Mouse (Mus musculus) lung, adult 2 months (tissue): Measurements from ENCODE around the gene A930018P22Rik. TPM values are rescaled to one million over a fixed set of nuclear protein-coding genes. Genes with fewer than 3 reads are reported as not detected.
"Not testable (repeated sequence)": the region's sequence is repeated elsewhere in the genome, so short reads cannot be mapped to it uniquely, and the experiment has no call there.

Experiments
- DNase-seq: peaks from one replicate; pipeline ENCODE4 v3.0.0; 2022
- H3K4me1 ChIP-seq: fragments of 200-500 bp; 2 replicates; pipeline ENCODE4 v1.6.1; 2011; ENCODE audit warnings: low read length; ENCODE audit not compliant: control insufficient read depth, insufficient read depth
- H3K4me3 ChIP-seq: fragments of 200-500 bp; replicated peaks from 2 replicates; pipeline ENCODE3; 2011; ENCODE audit warnings: low read depth, mild to moderate bottlenecking, control low read depth, low read length; ENCODE audit errors: extremely low read depth
- CTCF ChIP-seq: fragments of 200-500 bp; IDR thresholded peaks from 2 replicates; pipeline ENCODE4 v1.5.1; 2011; ENCODE audit warnings: mild to moderate bottlenecking, low read length, control low read depth; ENCODE audit not compliant: insufficient read depth
- POLR2A ChIP-seq: fragments of 200-500 bp; IDR thresholded peaks from 2 replicates; pipeline ENCODE4 v1.6.1; 2011; ENCODE audit warnings: low read depth, mild to moderate bottlenecking, control low read depth, low read length, borderline replicate concordance; ENCODE audit errors: extremely low read depth
- WGBS: fragments of 180-500 bp; shearing (Covaris S2); methylation state at CpG from one replicate; pipeline ENCODE4 v1.1.7; 2018; 5-methylcytosine and 5-hydroxymethylcytosine counted together
- polyA plus RNA-seq: library from polyadenylated mRNA; depleted of rRNA; stranded (reverse); fragments of >200 nt; gene quantifications from 2 replicates; pipeline ENCODE4 v1.2.3, GENCODE M21; 2012

Gene A930018P22Rik
- polyA plus RNA-seq, 1 experiment, result 0.26 TPM

DNA sequence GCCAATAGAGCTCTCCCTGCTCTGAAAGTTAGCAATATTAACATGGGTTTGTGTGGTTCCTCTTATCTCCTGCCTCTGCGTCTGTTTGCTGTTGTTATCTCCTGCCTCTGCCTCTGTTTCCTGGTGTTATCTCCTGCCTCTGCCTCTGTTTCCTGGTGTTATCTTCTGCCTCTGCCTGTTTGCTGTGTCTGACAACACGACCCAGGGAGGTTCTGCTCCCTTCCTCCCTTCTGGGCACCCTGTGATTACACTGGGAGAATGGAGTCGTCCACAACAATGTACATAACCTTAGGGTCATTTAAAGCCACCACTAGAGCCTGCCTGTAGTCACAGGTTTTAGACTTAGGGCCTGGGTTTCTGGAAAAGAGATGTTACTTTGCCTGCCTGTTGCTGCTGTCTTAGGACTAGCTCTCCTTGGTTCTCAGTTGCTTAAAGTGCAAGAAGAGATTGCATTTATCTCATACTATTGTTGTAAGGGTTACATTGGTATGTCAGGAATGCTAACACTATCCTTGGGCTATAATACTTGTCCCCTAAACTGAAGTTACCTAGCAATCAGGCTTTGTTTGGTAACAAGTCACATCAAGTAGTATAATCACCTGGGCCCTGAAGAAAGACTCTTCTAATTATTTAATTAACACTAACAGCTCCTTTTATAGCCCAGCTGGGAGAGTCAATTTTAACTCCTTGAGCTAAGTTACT is 23.9 kb upstream of the A930018P22Rik start:
- no peak for DNase-seq
- TF ChIP-seq POLR2A (no peak), CTCF (no peak)
- Histone ChIP-seq H3K4me1 (no peaks in the 10 kb centered on the region), H3K4me3 (no peak overlapping the region)
- 16% methylated on average over 3 of the region's 3 CpGs for WGBS

DNA sequence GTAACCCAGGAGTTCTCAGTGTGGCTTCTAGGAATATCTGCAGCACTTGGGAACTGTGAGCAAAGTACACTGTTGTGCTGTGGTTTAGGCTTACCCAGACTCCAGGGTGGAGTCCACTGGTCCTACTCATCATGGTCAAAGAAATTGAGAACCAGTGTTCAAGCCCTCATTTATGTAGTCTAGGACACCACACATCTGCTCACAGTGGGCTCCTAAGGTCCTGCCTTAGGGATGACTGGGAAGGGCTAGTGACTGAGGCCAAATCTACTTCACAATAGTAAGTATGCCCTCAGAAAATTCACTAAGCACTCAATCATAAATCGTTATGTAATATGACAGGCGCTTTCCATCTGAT is 23.4 kb upstream of the A930018P22Rik start:
- no peak for DNase-seq
- Histone ChIP-seq H3K4me1 (no peaks in the 10 kb centered on the region), H3K4me3 (no peak overlapping the region)
- WGBS, result 85% methylated on average over 2 of the region's 2 CpGs
- TF ChIP-seq POLR2A, result no peak
- no peak for TF ChIP-seq CTCF

DNA sequence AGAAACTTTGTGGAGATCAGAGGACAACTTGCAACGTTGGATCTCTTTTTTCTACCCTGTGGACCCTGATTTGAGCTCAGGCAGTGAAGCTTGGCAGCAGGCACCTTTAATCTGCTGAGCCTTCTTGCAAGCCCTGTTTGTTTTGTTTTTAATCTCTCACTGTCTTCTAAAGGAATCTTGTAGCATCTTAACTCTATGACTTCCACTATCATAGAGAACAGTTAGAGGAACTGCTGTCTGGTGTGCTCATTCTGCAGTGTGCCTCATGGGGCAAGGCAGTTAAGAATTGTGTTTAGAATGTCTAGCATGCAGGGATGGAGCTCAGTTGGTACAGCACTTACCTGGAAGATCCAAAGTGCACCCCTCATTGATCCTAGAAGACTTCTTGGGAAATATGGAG is 22.6 kb upstream of the A930018P22Rik start:
- 77% methylated on average over 1 of the region's 1 CpGs for WGBS
- no peak overlapping the region for H3K4me3 ChIP-seq
- DNase-seq, result no peak
- H3K4me1 ChIP-seq, result no peaks in the 10 kb centered on the region
- TF ChIP-seq POLR2A (no peak), CTCF (no peak)

DNA sequence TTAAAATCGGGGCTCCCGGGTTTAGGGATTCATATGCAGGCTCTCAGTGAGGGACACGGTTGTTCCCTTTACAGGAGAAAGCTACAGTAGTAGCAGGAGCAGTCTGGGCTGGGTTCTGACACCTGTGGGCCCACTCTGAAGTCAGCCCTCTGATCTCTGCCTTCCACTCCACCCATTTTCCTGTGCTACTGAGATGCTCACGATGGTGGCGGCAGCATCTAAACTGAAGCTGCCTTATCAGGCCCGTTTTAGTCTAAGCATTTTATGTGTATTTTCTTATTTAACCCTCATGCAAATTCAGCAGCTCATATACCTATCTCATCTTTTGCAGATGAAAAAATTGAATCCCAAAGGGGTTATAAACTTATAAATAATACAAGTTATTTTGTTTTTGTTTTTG is 17.8 kb upstream of the A930018P22Rik start:
- H3K4me1 ChIP-seq, result no peaks in the 10 kb centered on the region
- WGBS, result 87% methylated on average over 6 of the region's 6 CpGs
- no peak for DNase-seq
- H3K4me3 ChIP-seq, result no peak overlapping the region
- TF ChIP-seq CTCF, result no peak
- no peak for TF ChIP-seq POLR2A

DNA sequence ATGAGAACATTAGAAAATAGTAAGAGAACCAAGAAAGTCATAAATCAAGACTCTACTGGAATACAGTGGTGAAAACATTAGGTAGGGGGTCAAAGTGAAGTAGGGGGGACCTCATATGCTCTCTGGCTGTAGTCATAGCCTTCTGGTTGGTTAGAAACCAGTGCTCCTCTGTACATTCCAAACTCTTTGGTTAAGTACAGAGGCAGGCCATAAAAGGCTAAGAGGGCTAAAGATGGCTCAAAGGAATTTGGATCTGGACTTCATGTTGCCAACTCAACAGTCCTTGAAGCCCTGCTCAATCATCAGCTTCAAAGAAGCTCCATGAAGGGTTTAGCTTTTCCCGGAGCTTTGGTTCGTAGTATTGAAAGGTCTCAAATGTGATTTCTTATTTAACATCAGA is 13.5 kb upstream of the A930018P22Rik start:
- not testable (repeated sequence) for DNase-seq, H3K4me1 ChIP-seq, H3K4me3 ChIP-seq
- WGBS, result 71% methylated on average over 2 of the region's 2 CpGs

DNA sequence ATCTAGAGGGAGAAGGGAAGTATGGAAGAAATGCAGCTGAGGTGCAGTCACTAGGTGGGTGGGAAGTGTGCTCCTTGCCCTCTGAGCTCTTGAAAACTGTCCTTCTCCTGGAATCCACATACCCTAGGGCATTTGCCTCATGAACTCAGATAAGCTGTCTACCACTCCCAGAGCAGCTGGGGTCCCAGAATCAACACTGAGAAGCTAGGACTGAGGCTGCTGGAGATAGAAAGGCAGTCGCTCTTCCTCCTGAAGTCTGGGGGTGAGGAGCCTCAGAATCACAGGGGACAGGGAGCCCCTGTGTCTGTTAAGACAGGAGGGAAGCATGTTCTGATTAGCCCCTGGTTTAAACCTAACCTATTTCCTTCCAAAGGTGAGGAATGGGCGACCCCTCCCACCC is 13.0 kb upstream of the A930018P22Rik start:
- DNase-seq, result no peak
- H3K4me1 ChIP-seq, result no peaks in the 10 kb centered on the region
- no peak overlapping the region for H3K4me3 ChIP-seq
- 63% methylated on average over 2 of the region's 2 CpGs for WGBS
- TF ChIP-seq CTCF, result no peak
- TF ChIP-seq POLR2A, result no peak

DNA sequence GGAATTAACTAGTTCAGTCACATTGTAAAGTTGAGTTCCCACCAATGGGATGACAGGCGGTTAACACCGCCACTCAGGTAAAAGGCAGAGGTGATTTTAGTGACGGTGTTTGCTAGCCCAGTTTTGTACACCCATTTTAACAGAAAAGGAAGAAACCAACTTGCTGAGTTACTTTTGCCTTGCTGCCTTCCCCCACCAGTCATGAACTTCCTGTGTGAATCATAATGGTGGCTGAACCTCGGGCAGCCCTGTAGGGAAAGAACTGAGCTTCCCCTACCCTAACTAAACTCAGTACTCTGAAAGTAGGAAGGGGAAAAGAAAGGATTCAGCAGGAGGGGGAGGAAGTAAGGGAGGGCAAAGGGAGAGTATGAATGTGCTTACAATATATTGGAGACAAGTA is 12.5 kb upstream of the A930018P22Rik start:
- TF ChIP-seq POLR2A (no peak), CTCF (no peak)
- H3K4me1 ChIP-seq, result no peaks in the 10 kb centered on the region
- H3K4me3 ChIP-seq, result no peak overlapping the region
- WGBS, result 62% methylated on average over 4 of the region's 4 CpGs
- DNase-seq, result no peak

DNA sequence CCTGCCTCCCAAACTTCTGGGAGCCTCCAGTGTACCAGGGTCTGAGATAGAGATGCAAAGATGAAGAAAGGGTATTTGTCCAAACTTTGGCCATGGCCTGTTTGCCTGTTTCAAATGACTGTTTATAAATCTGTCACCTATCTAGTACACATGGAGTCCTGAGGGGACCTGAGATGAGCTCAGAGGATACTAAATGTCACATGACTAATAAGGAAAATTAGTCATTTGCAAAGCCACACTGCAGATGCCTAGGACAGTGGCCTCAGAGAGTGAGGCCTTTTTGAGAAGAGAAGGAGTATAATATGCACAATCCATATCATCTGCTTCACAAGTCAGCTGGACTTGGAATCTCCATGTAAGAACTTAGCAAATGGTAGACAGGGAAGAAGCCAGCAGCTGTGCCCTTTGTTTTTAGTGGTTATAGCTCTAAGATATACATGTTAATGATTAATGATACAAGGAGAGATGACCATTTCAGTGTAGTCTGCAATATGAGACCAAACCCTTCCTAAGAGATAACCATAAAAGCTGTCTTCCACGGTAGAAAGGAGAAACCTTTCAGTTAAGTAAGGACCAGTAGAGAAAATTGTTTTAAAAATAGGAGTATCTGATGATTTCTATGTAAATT is 11.3 kb upstream of the A930018P22Rik start:
- not testable (repeated sequence) for DNase-seq, H3K4me3 ChIP-seq, H3K4me1 ChIP-seq
- WGBS, result no CpG with 5 or more reads among the region's 1 CpGs

DNA sequence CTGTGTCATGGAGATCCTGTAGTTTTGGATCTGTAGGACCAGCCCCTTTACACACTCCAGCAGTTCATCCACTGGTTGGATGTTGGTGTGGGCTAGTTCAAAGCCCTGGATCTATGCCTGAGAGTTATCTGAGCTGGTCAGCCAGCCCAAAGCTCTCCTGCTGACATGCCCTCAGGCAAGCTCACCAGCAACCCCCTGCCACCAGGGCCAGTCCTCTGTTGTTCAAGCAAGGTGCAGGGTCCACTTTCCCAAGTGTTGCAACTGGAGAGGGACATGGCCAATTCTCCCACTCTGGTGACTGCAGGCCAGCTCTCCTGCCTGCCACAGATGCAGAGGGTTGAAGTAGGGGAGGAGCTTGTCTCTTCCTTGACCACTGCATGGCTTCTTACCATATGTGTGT is 9.0 kb upstream of the A930018P22Rik start:
- not testable (repeated sequence) for H3K4me1 ChIP-seq, DNase-seq, H3K4me3 ChIP-seq

DNA sequence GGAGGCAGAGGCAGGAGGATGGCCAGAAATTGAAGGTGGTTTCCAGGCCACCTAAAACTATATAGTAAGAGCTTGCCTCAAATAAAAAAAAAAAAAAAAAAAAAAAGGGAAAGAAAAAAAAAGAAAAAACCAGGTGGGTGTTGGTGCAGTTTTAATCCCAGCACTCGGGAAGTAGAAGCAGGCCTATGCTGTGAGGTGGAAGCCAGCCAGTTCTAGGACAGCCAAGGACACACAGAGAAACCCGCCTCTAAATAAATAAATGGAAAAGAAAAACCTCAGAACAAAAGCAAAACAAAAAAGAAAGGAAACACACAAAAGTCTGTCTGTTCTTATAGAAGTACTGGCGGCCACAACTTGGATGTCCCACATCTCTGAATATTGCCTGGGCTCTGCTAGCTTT is 7.7 kb upstream of the A930018P22Rik start:
- 86% methylated on average over 3 of the region's 3 CpGs for WGBS
- Histone ChIP-seq H3K4me3 (no peak overlapping the region), H3K4me1 (no peaks in the 10 kb centered on the region)
- TF ChIP-seq CTCF (no peak), POLR2A (no peak)
- DNase-seq, result no peak

DNA sequence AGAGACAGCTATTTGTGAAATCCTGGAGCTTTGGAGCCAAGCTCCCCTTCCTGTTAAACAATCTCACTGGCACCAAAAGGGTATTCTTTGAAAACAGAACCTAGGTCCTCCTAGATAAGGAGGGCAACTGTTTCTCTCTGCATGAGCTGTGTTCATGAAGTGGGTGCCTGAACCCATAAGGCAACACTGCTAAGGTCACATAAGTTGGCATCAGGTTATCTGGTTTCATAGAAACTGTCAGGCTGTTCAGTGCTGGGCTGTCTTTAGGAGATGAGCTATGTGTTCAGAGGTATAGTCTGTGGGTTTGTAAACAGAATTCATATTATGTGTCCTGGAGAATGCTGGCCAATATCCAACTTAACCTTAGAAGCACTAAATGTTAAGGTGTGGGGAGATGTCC is 5.4 kb upstream of the A930018P22Rik start:
- not testable (repeated sequence) for H3K4me3 ChIP-seq, H3K4me1 ChIP-seq, DNase-seq
